Mouse (Mus musculus) layer of hippocampus, adult 2 months (tissue): ENCODE results near the gene Pde7b. TPM values are rescaled to one million over a fixed set of nuclear protein-coding genes. Genes with fewer than 3 reads are reported as not detected.

Experiments
- DNase-seq, 2 experiments: peaks; one replicate each; pipeline ENCODE4 v3.0.0; 2022; ENCODE audit warnings: low spot score in 2 of 2
- H3K27ac ChIP-seq: fragments of 200-600 bp; 2 replicates; pipeline ENCODE4 v1.8.1; 2022
- H3K4me3 ChIP-seq: fragments of 200-600 bp; 2 replicates; pipeline ENCODE4 v1.8.1; 2022; ENCODE audit warnings: mild to moderate bottlenecking
- CTCF ChIP-seq: fragments of 200-600 bp; conservative IDR thresholded peaks from 2 replicates; pipeline ENCODE4 v1.8.1; 2022; ENCODE audit warnings: antibody characterized with exemption, mild to moderate bottlenecking, moderate library complexity
- long read RNA-seq, 2 experiments: library from polyadenylated mRNA; stranded (forward); transcript quantifications; one replicate each; pipeline ENCODE4 v2.0.0; 2021; ENCODE audit warnings: borderline mapping rate in 2 of 2
- total RNA-seq, 2 experiments: library from RNA; stranded (reverse); gene quantifications; 2 replicates each; pipeline ENCODE4 v1.2.3; 2021

Pde7b gene
- 10 to 100 TPM; 27.6 to 27.8 TPM for total RNA-seq
- long read RNA-seq, experiment 1, partial matches to known transcripts: 1 of 6 reads
- long read RNA-seq, experiment 1, other reads (novel, unspliced or antisense): 5 of 6 reads
- long read RNA-seq, experiment 2, partial matches to known transcripts: 0 of 1 reads
- long read RNA-seq, experiment 2, other reads (novel, unspliced or antisense): 1 of 1 reads

DNA sequence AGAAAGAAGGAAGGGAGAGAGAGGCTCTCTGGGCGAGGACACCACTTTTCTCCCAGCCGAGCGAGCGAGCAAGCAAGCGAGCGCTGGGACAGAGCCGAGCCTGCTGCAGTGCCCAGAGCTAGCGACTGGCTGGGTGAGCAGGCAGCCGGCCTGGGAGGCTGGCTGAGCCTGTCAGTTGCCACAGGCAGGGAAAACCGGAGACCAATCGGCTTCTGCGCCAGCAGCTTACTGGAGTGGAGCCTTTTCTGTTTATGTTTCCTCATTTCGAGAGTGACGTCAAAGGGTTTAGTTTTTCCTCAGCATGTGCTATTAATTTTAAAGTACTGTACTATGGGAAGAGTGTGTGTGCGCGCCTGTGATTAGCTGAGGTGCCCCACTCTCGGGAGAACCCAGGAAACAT lies at the start of gene Pde7b:
Pde7b (minus strand) TSS at position 173 of the 400 bp plus-strand sequence.
- peak within 1 kb of the TSS; percentile 89 for H3K27ac ChIP-seq
- TF ChIP-seq CTCF: no peak
- peak; percentile 72 to 78 for DNase-seq
- peak within 1 kb of the TSS; percentile 64 for H3K4me3 ChIP-seq

DNA sequence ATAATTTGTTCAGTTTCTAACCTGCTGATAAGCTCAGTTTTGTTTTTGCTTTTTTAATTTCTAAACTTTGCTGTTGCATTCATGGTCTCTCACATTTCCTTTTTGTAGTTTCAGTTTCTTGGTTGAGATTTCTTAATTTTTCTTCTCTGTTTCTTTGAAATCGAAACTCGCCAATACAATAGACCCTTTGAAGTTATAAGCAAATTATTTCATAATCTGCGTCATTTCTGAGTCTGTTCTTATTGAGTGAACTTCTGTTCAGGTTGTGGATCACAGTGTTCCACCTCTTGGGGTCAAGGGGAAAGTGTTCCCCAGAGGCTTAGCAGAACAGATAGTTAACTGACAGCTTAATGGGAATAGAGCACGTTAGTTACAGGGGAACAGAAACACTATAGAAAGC lies 47.2 kb upstream of the Pde7b start:
- H3K4me3 ChIP-seq: no peak overlapping the region
- TF ChIP-seq CTCF: no peak
- H3K27ac ChIP-seq: no peak overlapping the region

DNA sequence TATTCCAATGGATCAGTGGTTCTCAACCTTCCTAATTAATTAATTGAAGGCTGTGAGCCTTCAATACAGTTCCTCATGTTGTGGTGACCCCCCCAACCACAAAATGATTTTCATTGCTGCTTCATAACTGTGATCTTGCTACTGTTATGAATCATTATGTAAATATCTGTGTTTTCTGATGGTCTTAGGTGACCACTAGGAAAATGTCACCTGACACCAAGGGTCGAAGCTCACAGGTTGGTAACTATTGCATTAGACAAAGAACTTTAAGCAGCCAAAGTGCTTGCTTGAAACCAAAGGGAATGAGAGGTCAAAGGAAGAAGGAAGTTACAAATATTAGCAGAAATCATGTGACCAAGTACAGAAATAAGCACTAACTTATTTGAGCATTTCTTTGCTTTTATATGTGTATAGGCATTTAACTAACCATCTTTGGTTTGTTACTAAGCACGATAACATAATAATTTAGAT lies 45.6 kb upstream of the Pde7b start:
- no peak overlapping the region for H3K4me3 ChIP-seq
- DNase-seq: no peak
- no peak for TF ChIP-seq CTCF
- no peak overlapping the region for H3K27ac ChIP-seq

More for the DNA sequence above, 47.2 kb upstream of the Pde7b start:
- DNase-seq: no peak

DNA sequence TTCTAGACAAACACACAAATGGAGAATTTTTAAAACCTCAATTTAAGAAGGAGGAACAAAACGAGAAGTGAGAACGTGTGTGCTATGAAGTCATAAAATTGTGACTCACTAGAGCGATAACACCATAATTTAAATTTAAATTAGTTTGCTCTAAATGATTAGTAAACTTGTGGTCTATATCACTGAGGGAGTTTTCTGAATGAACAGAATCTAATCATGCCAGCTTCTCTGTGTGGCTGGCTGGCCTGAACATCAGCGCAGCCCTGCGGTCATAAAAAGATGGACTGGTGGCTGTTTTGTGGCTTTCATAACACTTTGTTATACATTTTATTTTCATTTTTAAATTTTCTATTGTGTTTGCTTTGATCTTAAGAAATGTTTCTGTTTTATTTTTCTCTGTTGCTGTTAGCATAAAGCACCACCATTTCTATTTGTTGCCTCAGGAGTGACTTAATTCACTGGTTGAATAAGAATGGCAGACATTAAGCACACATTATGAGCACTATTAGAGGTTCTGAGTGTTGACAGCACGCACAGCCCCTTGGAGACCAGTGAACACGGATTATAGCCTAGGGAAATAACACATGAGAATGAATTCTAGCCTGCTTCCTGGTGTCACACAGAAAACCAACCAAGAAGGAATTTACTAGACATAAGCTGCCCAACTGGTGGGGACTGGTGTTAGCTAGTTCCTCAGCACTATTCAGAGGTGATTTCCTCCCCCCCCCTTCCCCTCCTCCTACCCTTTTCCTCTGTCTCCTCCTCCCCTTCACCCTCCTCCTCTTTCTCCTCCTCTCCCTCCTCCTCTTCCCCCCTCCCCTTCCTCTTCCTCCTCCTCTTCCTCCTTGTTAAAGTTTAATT lies 44.9 kb upstream of the Pde7b start:
- Histone ChIP-seq H3K4me3 (no peak overlapping the region), H3K27ac (no peak overlapping the region)
- no peak for TF ChIP-seq CTCF
- DNase-seq: no peak

DNA sequence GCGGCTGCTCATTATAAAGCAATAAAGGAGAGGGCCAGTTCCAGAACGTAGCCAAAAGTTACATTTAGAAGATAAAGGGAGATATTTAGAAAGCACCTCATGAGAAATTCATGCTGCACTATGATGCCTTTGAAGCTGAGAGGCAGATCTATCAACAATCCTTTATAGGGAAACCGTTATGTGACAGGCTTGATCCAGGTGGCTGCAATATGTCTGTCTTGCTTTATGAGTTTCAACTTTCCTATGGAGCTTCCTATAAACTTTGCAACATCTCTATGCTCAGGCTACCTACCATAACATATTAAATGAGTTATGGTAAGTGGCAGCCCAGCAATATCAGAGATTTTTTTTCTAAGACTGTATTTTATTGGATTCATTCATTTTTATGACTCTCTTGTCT lies 39.5 kb upstream of the Pde7b start:
- no peak for TF ChIP-seq CTCF
- DNase-seq: no peak
- Histone ChIP-seq H3K4me3 (no peak overlapping the region), H3K27ac (no peak overlapping the region)

DNA sequence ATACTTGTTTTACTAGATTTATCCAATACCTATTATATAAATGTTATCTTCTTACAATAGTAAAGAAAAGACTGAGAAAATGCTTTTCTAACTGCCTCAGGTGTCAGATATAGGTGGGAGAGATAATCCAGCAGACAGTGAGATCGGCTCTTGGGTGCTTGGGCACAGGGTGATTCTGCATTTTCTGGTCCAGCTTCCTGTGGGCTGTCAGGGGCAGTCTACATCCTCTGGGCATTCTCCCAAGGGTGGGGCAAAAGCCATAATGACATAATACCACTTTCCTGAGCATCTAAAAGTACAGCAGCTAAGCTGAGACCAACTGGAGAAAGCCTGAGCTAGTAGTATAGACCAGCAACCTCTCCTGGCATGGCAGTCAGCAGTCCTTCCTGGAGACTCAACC lies 34.1 kb upstream of the Pde7b start:
- no peak for TF ChIP-seq CTCF
- DNase-seq: no peak
- Histone ChIP-seq H3K27ac (no peak overlapping the region), H3K4me3 (no peak overlapping the region)

DNA sequence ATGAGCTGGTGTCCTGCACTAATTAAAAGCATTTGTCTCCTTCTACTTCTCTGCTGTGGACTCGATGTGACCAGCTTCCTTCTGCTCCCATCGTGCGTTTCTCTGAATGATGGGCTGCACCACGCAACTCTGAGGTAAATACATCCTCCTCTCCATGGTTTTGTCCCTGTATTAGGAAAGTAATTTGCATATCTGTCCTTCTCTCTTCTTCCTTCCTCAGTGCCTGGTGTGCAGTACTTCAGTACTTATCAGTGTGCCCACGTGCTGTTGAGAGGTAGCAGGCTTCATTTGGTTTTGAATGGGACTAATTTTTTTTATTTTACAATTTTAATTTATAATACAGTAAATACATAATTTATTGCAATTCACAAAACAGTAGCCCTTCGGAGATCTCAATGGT lies 33.4 kb upstream of the Pde7b start:
- DNase-seq: no peak
- Histone ChIP-seq H3K27ac (no peak overlapping the region), H3K4me3 (no peak overlapping the region)
- TF ChIP-seq CTCF: no peak

DNA sequence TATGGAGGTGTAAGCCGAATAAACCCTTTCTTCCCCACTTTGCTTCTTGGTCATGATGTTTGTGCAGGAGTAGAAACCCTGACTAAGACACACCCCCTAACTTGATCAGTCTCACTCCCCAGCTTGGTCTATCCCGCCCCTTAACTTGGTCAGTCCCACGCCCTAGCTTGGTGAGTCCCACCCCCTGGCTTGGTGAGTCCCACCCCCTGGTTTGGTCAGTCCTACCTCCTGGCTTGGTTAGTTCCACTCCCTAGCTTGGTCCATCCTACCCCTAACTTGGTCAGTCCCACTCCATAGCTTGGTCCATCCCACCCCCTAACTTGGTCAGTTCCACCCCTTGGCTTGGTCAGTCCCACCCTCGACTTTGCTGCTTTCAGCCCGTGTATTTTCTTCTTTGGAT lies 31.3 kb upstream of the Pde7b start:
- TF ChIP-seq CTCF: no peak
- H3K27ac ChIP-seq: no peak overlapping the region
- DNase-seq: no peak
- no peak overlapping the region for H3K4me3 ChIP-seq

DNA sequence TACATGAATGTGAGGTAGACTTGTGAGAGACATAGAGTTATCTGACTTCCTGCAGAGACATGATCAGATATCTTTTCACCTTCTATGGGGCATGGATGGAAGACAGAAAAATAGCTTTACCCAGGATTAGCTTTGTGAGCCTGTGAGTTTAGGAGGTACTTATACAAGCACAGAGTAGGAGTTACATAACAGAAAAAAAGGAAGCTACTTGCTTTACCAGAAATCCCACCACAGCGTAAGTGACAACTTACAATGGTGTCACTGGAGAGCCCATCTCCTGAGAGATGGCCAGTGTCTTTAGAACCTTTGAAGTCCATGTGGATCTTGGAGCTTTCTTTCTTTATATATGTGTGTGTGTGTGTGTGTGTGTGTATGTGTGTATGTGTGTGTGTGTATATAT lies 28.0 kb upstream of the Pde7b start:
- Histone ChIP-seq H3K4me3 (no peak overlapping the region), H3K27ac (no peak overlapping the region)
- no peak for TF ChIP-seq CTCF
- DNase-seq: no peak

DNA sequence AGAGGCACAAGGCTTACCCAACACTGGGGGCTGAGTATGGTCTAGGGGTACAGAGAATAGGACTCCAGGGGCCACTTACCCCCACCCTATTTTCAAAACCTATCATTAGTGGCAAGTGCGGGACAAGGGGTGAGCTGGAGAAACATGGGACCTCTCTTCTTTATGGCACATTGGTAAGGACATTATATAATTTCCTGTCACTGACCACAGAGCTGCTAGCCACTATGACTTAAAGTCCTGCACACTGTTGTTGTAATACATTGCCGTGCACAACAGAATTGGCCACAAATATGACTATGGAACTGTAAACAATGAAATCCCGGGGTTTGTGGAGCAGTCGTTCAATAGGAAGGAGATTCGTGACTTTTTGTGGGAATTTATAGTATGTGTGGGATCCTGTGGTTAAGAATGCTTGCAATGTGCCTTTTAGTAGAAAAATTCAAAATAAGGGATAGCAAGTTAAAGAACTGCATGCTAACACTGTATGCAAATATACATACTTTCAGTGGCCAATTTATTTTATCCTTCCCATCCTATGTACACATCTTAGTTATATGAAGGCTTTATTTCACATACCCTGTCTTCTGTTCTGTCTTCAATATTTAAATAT lies 25.9 kb upstream of the Pde7b start:
- no peak for TF ChIP-seq CTCF
- no peak for DNase-seq
- no peak overlapping the region for H3K4me3 ChIP-seq
- no peak overlapping the region for H3K27ac ChIP-seq

DNA sequence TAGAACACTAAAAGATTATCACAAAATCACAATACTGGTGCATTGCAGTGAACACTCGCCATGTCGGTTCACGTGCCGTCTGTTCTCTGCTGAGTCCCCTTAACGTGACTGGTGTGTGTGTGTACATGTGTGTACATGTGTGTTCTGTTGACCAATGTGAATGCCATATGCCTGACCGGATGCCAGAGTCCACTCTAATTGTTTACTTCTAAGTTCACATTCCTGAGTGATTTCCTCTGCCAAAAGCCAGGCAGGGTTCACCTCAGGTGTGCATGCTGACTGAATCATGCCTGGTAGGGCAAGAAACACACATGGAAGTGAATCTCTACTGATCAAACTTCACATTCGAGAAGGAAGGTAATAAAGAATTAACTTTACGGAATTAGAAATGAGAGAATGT lies 24.1 kb upstream of the Pde7b start:
- TF ChIP-seq CTCF: no peak
- Histone ChIP-seq H3K4me3 (no peak overlapping the region), H3K27ac (no peak overlapping the region)
- DNase-seq: no peak

DNA sequence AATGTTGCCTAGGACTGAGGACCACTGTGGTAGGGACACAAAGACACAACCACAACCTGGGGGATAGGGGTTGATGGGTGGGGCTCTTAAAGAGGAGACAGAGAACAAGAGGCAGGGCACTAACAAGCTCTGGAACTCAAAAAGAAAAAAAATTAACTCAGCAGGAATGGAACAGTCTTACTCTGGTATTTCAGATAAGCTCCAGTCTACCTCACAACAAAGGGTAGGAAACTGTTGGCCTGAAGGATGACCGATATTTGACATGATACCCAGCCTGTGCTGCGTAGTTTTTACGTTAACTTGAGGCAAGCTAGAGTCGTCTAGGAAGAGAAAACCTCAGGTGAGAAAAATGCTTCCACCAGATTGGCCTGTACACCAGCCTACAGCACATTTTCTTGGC lies 22.4 kb upstream of the Pde7b start:
- DNase-seq: no peak
- no peak for TF ChIP-seq CTCF
- H3K27ac ChIP-seq: no peak overlapping the region
- H3K4me3 ChIP-seq: no peak overlapping the region

DNA sequence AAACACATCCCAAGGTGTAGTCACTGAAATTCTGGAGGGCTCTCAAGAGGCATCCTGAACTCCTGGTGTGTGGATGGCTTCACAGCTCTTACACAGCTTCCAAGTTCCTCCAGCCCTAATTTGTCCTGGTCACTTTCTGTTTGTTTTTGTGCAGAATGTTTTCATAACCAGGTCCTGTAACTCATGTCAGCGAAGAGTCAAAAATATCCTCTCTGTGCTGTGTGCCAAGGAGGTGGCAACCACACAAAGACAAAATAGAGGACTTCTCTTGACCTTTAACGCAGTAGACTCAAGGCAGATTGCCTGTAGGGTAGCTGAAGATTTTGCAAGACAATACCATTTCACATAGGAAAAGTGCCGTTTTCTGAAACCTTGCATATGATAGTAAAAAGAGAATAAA lies 14.9 kb upstream of the Pde7b start:
- TF ChIP-seq CTCF: no peak
- no peak overlapping the region for H3K4me3 ChIP-seq
- H3K27ac ChIP-seq: no peak overlapping the region
- DNase-seq: no peak
